Mouse (Mus musculus) mature B cell (primary cell): ENCODE data around the gene Tbc1d21.

Experiments used
- in situ Hi-C: fragments of 300-500 bp; cut with MboI; formaldehyde crosslinking; loops from 2 replicates; pipeline ENCODE4 v1.14.3; 2019

Tbc1d21 gene

DNA sequence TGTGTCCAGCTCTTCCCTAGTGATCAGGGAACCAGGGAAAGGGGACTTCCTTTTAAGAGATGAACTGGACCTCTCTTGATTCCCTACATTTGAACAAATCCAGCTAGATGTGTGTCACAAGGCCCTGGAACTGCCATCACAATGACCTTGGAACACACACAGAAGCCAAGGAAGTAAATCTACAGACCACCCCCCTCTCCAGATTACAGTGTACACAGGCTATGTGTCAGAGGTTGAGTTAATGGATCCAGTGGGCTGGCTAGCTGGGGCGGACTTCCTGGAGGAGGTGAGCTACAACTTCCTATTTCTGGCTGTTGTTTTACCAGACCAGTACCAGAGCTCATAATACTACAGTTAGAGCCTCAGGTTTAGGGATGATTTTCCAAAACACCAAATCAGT lies at the start of gene Tbc1d21:
Tbc1d21 (minus strand) TSS at position 101 of the 400 bp plus-strand sequence.
- in situ Hi-C loops, result loop anchor here (10.0 kb wide), 2 partner anchors 166 to 336 kb away; partner anchors contain the start of genes Islr and Islr2

- in situ Hi-C loops, result no loop called here
Measured at GRCm38 (mm10) chr9:58411556-58411955, 41.3 kb upstream of the Tbc1d21 start.

DNA sequence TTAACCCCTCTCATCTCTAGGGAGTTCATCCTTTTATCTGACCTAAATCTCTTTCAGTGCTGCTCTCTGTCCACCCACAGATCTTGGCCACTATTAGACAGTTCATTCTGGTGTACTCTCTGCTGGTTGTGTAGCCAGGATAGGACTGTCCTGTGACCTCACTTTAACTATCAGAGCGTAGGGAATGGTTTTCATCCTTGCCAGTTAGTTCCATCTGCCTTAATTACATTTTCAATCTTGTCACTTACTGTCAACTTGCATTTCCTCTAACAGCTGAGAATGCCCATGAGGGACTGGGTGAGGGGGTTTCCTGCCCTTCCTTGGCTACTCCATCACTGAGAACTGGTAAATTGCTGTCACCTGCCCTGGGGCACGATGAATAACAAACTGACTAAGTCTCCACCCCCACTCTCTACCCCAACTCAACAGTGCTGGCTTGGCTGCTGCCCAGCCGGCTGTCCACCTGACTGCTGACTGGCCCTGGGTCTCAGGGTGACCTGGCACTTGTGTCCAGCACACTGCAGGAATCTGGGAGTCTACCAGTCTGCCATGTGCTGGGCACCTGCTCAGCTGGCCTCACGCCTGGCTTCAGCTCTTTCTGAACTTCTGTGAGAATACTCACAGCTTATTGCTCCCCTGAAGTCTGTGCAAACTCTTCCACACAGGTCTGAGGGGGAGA lies 39.9 kb upstream of the Tbc1d21 start:
- in situ Hi-C loops, result no loop called here

- in situ Hi-C loops, result no loop called here
Measured at GRCm38 (mm10) chr9:58409247-58409646, 39.0 kb upstream of the Tbc1d21 start.

- in situ Hi-C loops, result no loop called here
Measured at GRCm38 (mm10) chr9:58404412-58404811, 34.2 kb upstream of the Tbc1d21 start.

- in situ Hi-C loops, result no loop called here
Measured at GRCm38 (mm10) chr9:58401371-58402082, 31.3 kb upstream of the Tbc1d21 start.

DNA sequence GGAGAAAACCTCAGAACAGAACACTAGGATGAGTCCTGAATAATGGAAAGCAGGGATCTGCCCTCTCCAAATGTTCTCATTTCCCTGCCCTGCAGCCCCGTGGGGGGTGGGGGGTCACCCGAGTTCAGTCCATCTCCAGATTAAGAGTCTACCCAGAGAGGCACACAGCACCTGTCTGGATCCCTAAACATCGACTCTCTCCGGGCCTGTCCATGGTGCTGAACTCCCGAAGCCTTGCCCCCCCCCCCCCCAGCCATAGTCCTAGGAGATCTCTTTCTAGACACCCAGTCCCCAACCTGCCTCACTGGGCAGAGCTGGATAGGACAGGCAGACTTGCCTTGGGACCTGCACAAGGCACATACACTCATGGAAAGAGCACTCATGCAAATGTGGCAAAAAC lies 29.4 kb upstream of the Tbc1d21 start:
- in situ Hi-C loops, result no loop called here

DNA sequence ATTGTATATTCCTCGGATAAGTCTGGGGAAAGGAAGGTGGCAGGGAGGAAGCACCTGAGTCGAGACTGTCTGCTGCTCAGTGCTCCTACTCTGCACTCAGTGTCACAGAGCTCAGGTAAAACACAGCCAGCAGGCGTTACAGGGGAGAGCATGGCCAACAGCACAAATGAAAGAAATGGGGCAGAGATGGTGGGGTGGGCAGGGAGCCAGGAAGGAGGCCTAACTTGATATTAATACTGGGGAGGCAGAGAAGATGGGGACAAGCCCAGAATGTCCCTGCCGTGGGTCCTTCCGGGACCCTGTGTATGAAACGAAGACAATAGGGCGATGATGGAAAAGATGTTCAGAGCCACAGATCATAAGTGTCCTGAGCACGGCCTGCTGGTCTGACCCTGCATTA lies 24.4 kb upstream of the Tbc1d21 start:
- in situ Hi-C loops, result no loop called here

DNA sequence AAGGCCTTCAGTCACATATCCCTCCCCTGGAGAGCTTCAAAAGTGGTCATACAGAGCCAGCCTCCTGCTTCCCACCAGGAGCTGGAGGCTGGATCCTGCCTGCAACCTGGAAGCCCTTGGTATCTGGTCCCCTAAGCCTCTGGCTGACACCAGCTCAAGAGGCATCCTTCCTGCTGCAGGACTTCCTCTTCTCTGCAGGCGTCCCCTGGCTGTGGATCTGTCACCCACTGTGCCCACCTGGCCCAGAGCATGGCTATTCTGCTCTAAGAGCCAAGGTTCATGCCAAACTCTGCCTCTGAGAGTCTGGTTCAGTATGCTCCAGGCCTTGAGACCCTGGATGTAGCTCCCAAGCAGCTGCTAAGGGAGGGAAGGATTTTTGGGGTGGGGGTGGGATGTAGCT lies 23.6 kb upstream of the Tbc1d21 start:
- in situ Hi-C loops, result no loop called here

DNA sequence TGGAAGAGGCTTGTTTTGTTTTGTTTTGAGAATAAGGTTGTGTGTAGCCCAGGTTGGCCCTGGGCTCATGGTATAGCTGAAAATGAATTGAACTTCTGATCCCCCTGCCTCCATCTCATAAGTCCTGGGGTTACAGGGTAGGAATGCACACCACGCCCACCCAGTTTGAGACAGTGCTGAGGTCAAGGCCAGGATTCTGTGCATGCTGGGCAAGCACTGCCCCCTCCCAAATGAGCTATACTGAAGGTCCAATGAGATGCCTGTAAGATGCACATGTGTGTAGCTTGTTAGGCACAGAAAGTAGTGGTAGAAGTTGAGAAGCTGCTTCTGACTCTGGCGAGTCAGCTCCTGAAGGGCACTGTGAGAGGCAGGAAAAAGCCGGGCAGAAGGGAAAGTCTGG lies 18.1 kb upstream of the Tbc1d21 start:
- in situ Hi-C loops, result no loop called here

GRCm38 (mm10) chr9:58378878-58379277 lies 8.6 kb upstream of the Tbc1d21 start:
- in situ Hi-C loops, result loop anchor here (10.0 kb wide), 2 partner anchors 174 to 344 kb away; partner anchors contain the start of genes Islr and Islr2

DNA sequence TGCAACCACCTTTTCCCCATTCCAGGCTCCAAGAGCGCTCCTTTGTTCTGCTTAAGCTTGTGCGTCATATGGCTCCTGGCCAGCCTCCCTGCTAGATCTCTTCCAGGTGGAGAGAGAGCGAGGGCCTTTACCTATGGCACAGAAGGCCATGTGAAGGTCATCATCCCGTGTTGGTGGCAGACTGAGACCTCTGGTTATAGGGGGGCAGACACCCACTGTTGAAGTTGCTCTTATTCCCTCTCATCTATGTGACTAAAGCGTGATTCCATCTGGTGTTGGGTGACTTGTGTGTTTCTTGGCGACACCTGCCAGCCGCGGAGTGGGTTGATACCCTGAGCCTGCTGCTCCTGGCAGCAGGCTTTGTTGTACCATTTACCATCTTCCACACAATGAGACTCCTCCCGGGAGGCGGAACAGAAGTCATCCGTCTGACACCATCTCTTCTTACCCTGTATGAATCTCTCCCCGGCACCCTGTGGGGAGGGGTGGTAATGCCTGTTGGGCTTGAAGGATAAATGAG lies 3.7 kb upstream of the Tbc1d21 start:
- in situ Hi-C loops, result loop anchor here (10.0 kb wide), 2 partner anchors 169 to 339 kb away; partner anchors contain the start of genes Islr and Islr2

DNA sequence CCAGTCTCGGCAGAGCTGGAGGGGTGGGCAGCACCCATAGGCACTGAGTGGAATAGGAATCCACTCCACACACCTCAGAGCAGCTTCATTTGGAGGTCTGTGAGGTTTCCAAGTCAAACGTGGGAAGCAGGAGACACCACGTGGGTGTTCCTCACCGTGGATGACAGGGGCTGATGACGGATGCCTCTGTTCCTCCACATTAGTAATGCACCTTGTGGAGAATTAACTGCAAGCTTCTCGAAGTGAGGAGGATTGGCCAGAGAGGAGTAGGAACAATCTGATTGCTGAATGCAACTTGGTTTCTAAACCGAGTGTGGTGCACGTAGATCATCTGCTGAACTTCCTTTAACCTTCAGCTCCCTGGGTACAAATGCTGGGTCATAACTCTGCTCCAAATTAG lies 1.7 kb upstream of the Tbc1d21 start:
- in situ Hi-C loops, result loop anchor here (10.0 kb wide), 2 partner anchors 167 to 337 kb away; partner anchors contain the start of genes Islr and Islr2

- in situ Hi-C loops, result loop anchor here (10.0 kb wide), 2 partner anchors 165 to 335 kb away; partner anchors contain the start of genes Islr and Islr2
Measured at GRCm38 (mm10) chr9:58369644-58370043, 611 bp downstream of the Tbc1d21 start.

- in situ Hi-C loops, result no loop called here
Measured at GRCm38 (mm10) chr9:58364325-58364724, 5.9 kb downstream of the Tbc1d21 start.

- in situ Hi-C loops, result no loop called here
Measured at GRCm38 (mm10) chr9:58361956-58362355, 8.3 kb downstream of the Tbc1d21 start.

GRCm38 (mm10) chr9:58361373-58361772 lies 8.9 kb downstream of the Tbc1d21 start:
- in situ Hi-C loops, result no loop called here

DNA sequence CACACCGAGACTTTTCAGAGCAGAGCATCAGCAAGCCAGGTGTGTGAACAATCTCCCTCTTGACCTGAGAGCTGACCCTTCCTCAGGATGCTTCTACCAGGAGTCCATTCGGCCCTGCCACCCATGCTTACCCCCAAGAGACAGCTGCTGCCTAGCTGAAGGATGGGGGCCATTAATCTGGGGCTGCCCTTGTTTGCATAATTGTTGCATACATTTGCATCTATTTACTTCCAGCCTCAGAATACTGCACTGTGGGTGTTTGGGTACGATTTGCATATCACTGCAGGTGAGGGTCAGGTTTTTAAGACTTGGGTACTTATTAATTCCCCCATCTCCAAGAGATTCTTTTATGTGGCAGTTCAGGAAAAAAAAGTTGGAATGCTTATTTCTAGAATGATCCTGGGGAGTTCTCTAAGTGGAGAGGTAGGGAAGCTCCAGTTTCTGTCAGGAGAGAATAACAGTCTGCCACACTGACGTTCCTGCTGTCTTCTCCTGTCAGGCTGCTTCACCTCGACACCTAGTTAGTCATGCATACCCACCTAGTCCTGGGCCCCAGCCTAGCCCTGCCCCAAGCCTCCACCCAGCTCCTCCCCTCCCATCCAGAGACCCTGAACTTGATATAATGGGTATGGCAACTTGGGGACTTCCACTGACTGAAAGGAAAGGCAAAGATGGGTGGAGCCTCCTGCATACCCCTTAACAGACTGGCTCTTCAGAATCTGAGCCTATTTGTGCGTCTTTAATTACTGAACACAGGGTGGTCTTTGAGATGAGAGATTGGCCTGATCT lies 14.8 kb downstream of the Tbc1d21 start:
- in situ Hi-C loops, result no loop called here

- in situ Hi-C loops, result no loop called here
Measured at GRCm38 (mm10) chr9:58354701-58355100, 15.6 kb downstream of the Tbc1d21 start.

DNA sequence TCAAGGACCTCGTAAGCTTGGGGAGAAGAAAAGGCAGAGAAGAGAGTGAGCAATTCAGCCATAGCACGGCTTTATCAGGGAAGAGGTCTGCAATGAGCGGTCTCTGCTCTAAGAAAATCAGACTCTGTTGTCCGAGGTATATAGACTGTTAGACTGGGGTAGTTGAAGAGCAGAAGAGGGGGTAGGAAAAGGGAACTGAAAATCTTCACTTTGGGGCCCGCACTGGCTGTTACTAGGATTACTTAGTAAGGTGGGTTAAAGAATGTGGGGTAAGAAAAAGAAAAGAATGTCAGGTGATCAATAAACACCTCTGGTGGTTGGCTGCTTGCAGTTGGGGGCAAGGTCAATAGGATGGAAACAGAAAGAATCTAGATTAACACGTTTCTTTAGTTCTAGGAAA lies 17.0 kb downstream of the Tbc1d21 start:
- in situ Hi-C loops, result no loop called here

DNA sequence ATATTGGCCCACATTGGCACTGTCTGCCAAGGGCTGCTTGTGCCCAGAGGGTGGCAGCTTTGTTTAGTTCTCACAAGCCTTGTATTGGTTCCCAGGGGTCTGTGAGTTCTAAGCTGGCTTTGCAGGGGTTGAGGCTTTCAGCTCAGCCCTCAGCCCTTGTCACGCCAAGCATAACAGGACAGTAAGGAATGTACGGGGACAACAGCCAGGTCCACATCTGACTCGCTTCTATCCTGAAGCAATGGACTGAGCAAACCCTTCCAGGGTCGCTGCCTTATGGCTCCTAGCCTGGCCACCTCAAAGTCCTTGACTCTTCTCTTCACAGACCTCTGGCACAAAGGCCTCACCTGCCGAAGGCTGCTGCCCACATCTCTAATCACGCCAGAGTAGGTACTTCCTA lies 22.5 kb downstream of the Tbc1d21 start:
- in situ Hi-C loops, result no loop called here

DNA sequence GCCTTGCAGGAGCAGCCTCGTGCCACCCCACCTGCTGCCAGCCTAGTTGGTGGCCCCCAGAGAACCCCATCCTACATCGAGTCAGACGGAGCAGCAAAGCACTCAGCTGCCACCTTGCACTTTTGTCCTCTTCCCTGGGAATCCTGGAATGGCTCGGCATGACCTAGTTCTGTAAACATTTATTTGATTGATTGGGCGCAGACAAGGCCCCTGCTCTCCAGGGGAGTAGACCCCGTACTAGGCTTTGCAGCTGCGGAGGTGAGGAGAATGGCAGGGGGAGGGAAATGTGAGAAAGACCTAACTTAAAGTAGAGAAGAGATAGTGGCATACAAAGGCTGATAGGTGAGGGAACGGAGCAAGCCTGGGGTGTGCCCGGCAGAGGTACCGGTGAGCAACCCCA lies 23.8 kb downstream of the Tbc1d21 start:
- in situ Hi-C loops, result no loop called here
